Mouse (Mus musculus) spleen, adult 2 months (tissue): ENCODE measurements at regions not wholly inside any gene's neighbourhood (a gene's known extent, or its start where the extent isn't known, plus 50 kb on each side); places are given as distances from the start of the nearest gene placed in this dataset.

Experiments used
- CTCF ChIP-seq: fragments of 200-500 bp; IDR thresholded peaks from 2 replicates; pipeline ENCODE4 v1.5.1; 2011; ENCODE audit warnings: mild to moderate bottlenecking, inconsistent platforms; ENCODE audit not compliant: insufficient read depth, insufficient read length, insufficient replicate concordance; ENCODE audit errors: extremely low read depth
- POLR2A ChIP-seq: fragments of 200-500 bp; IDR thresholded peaks from 2 replicates; pipeline ENCODE4 v1.6.1; 2011; ENCODE audit warnings: low read depth, low read length, inconsistent platforms

DNA sequence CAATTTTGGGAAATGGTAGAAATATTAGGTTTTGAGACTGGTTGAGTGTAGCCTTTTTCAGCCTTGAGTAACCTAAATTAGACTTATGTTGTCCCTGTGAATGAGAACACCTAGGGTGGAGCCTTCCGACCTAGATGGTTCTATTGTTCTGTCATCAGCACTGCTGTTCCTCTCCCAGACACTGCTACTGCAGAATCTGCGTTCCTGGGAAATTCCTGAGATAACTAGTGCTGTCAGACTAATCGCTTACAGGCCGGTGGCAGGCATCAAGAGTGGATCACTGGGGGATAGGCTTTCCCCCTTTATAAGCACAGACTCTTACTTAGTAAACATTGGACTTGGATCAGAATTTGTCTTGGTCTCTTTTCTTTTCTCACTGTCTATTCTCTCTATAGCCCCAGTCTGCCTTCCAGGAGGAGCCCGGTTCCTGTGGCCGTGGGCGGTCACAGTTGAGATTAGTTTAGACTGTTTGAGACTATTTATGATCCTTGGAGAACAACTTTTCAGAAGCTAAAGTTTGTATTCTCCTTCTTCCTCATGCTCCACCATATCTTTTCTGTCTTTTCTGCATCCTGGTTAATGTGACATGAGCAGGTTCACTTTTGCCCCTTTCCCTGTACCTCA, 596.0 kb upstream of the Slc39a10 start:
- TF ChIP-seq CTCF (no peak), POLR2A (no peak)
